Mouse (Mus musculus): ENCODE results near the gene Slc34a3.

DNA sequence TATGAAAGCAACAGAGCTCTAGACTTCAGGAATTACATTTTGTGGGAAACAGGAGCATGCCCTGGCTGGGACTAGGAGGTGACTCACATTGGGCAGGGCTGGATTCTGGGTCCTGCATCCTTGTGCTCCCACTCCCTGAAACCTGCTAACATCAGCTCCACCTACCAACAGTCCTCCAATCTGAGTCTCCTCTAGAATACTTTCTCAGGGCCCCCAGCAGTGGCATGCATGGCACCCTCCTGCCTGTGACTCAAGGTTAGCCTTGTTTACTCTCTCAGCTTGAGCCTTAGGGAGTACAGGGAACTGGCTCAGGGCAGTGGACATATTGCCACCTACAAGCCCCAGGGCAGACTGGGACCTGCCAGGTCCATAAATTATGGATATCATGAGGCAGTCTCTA is 3.9 kb upstream of the Slc34a3 start:
- TF ChIP-seq CTCF (IDR thresholded peaks at IDR 0.05; ENCODE audit: borderline replicate concordance, insufficient read depth, low read length) (no peak), POLR2A (IDR thresholded peaks at IDR 0.05; ENCODE audit: low read depth, low read length) (no peak)
